Mouse (Mus musculus) liver, adult (tissue): Measurements from ENCODE around the gene Hes6.

ENCODE experiments used
- GATA4 ChIP-seq: IDR thresholded peaks from 2 replicates; pipeline ENCODE4 v1.6.1; 2014; ENCODE audit warnings: mild to moderate bottlenecking, low read length; ENCODE audit not compliant: insufficient replicate concordance

The Hes6 gene

DNA sequence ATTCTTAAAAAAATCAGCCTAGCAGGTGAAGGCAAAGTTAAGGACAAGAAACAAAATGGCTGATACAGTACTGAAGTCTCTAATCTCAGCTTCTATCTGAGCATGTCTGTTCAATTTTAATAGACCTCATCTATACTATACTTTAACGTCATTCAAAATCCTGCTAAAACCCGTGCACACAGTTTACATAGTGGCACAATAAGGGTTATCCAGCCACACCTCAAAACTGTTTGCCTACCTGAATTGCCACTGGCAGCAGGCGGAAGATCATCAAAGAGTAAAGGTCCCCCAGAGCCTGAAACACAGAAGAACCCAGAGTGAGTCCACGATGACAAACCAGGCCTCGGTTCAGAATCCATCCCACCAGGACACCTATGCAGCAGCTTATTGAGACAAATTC, 23.5 kb downstream of the Hes6 start:
- TF ChIP-seq GATA4, result no peak

DNA sequence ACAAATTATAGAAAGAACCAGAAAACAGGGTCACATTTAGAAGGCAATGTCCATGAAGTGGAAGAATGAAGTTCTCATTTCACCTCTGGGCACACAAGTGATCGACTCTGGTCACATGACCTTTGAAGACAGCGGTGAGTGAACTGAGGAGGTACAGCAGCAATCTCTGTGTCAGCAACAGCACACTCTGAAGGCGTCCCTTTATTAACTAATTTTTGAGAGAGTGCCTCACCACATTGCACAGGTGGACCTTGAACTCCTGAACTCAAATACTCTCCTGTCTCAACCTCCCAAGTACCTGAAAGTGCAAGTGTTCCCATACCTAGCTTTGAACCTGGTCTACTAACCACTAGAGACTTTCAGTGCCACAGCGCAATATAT, 32.8 kb downstream of the Hes6 start:
- no peak for TF ChIP-seq GATA4

DNA sequence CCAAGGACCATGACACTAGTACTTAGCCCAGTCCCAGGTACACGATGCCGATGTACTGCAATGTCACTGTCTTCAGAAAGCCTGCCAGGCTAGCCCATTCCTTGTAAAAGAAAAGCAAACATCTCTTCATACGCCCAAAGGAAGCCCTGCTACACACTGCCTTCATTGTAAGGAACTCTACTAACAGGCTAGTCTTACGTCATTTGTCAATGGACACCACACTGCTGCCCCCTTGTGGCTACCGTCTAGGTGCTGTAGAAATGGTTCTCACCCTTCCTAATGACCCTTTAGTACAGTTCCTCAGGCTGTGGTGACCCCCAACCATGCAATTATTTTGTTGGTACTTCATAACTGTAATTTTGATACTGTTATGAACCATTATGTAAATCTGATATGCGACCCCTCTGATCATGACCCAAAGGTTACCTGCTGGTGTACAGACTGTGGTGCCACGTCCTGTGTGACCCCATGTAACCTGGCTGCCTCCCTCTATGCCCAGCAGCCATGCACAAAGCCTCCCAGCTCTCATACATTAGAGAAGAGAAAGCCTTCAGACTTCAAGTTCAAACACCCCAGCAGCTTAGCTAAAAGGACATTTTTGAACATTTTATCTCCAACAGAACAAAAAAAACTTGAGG, 33.3 kb downstream of the Hes6 start:
- no peak for TF ChIP-seq GATA4

DNA sequence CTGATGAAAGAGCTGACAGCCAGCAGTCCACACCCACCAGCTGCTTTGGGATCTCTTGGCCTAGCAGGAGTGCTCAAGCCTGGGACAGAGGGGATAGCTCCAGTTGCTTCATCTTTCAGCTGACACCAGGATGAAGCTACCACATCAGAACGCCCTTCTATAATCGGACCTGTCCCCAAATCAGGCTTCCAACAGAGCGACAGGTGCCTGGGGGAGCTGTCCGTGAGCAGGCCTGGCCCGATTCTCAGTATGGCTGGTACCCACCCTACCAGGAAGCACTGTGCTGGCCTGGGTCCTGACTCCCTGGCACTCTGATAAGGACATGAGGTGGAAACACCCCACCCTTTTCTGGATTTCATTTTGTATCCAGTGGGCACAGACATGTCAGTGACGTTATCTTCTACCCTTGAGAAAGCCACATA, 40.4 kb downstream of the Hes6 start:
- no peak for TF ChIP-seq GATA4

DNA sequence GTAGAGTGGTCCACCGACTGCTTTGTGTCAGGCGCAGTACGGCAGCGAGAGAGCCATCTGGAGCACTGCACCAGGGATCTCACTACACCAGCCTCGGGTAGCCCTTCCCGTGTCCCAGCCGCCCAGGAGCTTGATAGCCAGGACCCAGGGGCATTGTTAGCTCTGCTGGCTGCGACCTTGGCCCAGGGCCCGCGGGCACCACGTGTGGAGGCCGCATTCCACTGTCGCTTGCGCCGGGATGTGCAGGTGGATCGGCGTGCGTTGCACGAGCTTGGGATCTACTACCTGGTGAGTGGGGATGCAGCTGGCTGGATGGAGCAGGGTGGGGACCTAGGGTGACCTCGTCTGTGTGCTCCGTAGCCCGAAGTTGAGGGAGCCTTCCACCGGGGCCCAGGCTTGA, 43.8 kb downstream of the Hes6 start:
- TF ChIP-seq GATA4, result no peak

DNA sequence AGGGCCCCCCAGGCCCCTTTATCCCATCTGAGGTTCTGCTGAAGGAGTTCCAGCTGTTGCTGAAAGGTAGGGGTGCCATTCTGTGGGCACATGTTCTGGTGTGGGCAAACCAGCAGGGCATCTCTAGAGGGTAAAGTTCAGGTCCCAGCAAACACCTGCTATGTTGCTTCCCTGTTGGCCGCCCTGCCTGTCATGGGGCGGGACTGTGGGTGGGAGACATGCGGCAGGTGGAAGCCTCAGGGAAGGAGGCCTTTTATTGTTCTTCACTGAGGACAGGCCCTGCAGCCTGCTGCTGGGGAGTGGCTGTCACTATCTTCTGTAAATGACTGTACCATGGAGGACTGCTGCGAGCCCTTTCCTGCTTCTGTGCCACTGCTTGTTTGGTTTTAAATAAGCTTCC, 44.4 kb downstream of the Hes6 start:
- no peak for TF ChIP-seq GATA4

DNA sequence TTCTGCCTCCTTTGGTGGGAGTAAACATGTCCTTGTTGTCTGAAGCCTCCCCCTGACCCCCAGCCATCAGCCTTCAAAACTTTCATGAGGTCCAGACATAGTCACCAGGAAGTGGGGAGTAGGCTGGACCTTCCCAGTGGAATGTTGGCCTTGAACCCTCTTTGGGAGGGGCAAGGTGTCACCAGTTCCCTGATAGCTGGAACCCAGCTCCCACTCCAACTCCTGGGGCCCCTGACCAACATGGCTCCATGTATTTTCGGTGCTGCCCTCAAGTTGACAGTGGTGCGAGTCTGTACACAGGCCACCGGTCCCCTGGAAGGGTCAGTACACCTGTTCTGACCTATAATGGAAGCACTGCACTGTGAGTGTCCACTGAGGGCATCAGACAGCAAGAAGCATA, 46.5 kb downstream of the Hes6 start:
- no peak for TF ChIP-seq GATA4

DNA sequence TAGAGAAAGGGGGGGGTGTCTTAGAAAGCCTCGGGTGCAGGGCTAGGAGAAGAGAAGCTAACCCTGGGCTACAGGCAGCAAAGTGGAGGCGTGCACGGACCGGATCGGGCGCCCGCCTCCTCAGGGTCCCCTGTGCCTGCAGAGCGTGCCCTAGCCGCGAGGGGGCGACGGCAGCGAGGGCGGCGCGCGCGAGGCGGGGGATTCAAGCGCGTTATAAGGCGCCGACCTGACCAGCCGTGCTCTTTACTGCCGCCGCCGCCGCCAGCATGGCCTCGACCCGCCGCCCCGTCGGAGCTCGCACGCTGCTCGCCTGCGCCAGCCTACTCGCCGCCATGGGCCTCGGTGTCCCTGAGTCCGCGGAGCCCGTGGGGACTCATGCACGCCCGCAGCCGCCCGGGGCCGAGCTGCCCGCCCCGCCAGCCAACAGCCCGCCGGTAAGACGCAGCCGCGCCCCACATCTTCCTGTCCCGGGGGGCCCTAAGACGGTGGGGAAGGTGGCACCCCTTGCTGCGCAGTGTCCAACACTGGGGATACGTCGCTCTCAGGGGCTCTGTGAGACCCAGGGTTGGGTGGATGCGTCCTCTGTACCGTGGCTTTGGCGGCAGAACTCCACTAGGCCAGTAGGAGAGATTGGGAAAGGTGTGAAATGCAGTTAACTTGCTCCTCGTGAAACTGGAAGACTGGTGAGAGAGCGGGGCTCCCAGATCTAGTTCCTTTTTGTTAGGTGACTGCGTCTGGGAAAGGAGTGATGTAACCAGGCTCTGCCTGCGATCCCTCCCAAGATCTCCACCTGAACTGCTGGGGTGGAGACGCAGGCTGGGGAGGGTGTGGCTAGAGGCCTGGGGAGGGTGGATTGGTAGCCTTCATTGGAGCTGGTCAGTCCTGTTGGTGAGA, 47.4 kb downstream of the Hes6 start, which contains the start of gene Erfe:
Gene Erfe (plus strand): TSS at position 216 of the 894 bp plus-strand sequence.
- no peak for TF ChIP-seq GATA4

DNA sequence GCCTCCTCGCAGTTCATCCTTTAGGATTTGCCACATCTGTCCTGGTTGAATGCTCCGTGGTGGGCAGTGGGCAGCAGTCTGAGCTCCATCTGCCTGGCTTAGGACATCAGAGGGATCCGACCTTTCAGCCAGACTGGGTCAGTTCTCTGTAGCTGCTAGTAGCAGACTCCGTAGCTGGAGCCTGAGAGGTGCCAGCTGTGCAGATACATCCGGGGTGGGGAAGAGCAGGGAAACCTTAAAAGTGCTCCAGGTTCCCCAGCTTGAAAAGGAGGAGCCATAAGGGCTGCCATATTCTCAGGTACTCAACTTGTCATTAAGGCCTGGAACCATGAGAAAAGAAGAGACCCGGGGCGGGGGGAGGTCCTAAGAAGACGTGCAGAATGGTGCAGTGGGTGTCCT, 48.0 kb downstream of the Hes6 start:
- no peak for TF ChIP-seq GATA4

DNA sequence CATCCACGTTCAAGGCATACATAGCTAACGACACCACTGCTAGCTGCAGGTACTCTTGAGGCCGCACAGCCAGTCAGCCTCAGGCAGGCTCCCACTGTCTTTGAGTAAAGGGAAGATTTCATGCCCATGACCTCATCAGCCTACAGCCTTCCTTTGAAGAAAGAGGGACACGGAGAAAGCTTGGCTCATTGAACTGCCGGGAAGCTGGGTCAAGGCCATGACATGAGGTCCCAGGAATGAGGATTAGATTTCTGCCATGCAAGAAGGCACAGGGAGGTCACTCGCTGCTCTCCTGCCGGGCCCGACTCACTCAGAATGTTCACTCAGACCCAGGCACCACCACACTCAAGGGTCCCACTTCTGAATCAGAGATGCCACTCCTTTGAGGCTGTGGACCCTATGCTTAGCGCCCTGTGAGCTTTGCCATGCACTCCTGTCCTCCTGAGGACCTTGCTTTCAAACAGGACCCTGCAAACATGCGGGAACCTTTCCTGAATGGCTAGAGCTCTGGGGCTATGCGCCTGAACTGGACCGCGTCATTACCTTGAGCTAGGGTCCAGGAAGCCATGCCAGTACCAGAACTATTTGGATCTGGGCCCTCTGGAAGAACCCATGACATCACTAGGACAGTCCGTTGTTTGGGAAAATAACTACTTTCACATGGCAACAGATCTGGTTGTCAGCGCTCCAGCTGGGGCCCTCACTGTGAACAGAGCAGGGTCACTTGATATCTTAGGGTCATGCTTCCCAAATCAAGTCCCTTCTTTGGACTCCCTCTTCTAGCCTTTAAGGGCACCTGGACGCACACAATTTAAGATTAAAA, 48.8 kb downstream of the Hes6 start:
- TF ChIP-seq GATA4, result no peak

DNA sequence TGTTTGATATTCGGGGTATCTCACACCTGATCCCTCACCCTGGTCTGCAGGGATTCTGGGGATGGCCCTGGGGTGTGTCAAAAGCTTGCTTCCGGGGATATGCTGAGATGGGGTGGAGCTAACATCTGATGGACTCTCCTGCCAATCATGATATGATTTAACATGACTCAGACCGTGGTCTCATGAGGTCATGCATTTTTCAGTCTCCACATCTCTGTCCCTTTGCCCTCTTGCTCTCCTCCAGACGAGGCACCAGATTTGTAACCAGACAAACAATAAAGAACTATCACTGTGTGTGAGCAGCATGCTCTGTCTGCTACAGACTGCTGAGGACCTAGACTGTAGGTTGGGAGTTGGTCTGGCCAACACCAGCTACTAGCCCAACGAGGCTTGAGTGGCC, 51.7 kb downstream of the Hes6 start:
- no peak for TF ChIP-seq GATA4
